Comparison of ENCODE assay signal across 8 mouse cellular contexts in the genomic region with DNA sequence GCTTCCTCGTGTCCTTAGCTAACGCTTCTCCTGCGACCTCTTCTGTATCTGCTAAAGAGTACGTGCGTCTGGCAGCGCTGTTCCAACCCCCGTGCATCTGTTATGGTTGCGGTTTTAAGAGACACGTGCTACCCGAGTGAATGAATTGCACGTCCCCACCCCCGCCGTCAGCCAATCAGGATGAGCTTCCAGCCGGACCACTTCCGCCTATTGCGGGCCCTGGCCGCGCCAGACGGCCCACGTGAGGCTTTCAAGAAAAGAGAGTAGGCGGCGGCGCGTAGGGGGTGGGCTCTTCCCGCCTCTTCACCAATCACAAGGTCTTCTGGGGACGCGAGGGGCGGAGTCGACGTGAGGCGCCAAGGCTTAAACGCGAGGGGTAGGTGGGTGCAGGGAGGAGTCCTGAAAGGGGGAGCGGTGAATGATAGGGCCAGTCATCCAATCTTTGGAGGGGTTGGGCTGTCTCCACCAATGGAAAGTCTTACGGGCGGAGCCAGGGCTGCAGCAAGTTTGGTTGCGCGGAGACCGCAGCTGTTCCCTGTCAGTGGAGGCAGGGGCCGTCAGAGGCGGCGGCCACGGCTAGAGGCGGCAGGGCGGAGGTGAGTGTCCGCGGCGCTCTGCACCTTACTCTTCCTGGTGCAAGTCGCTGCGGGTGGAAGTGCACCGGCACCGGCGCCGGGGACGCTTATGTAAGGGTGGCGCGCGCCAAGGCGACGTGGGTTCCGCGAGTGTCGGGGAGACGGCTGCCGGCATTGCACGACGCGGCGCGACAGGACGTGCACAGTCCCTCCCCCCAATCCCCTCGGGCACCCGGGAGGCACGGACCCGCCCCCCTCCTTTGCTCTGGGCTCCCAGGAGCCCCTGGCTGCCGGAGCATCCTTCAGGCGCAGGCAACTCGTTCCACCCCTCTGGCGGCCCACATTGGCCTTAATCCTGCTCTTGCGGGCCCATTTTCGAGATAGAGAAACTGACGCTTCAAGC. TPM values are rescaled to one million over a fixed set of nuclear protein-coding genes. Genes with fewer than 3 reads are reported as not detected.
DNase-seq lines count a peak whose midpoint lies in the region; ATAC-seq and TF ChIP-seq lines count a peak whose summit lies in the region.

A gene (plus strand): TSS at position 487 of the 978 bp plus-strand sequence.

- H3K4me3 ChIP-seq in ES-E14 (ENCODE audit: insufficient read depth in 1 of 2, low read depth in 1 of 2, low read length in 2 of 2, poor library complexity in 1 of 2, severe bottlenecking in 1 of 2), result peak within 1 kb of the TSS; percentile 73 to 87
- peak within 1 kb of the TSS; percentile 72 for H3K4me3 ChIP-seq in forebrain, embryonic 15.5 days
- peak within 1 kb of the TSS; percentile 85 for H3K4me3 ChIP-seq in lung, adult 2 months (replicated peaks; ENCODE audit: extremely low read depth, low read depth, low read length)

- H3K4me2 ChIP-seq in forebrain, embryonic 15.5 days (replicated peaks), result peak within 1 kb of the TSS; percentile 83

- under 1% methylated on average over 81 of the region's 82 CpGs for WGBS in forebrain, embryonic 15.5 days
- under 1% methylated on average over 82 of the region's 82 CpGs for WGBS in lung, adult 2 months

- no peak for TF ChIP-seq CTCF in lung, adult 2 months (IDR thresholded peaks at IDR 0.05; ENCODE audit: insufficient read depth, low read length)

- peak; percentile 100 for ATAC-seq in forebrain, embryonic 15.5 days (replicated peaks)
- peak; percentile 91 for ATAC-seq in neutrophil, adult 5-6 weeks (ENCODE audit: extremely low read depth, insufficient number of reproducible peaks, low FRiP score, poor library complexity, severe bottlenecking)

- no peaks in the 10 kb centered on the region for H3K36me3 ChIP-seq in ES-E14 (ENCODE audit: control insufficient read depth, insufficient read depth, low read length, poor library complexity, severe bottlenecking)
- no peaks in the 10 kb centered on the region for H3K36me3 ChIP-seq in forebrain, embryonic 15.5 days

- DNase-seq in ES-E14 (ENCODE audit: low read depth, low spot score), result peak; percentile 100
- peak; percentile 100 for DNase-seq in cerebellum, adult 11-12 months
- DNase-seq in heart, postnatal 25 days (ENCODE audit: low spot score), result peak; percentile 99
- DNase-seq in layer of hippocampus, adult 18-20 months (ENCODE audit: low spot score in 2 of 2), result peak; percentile 99
- DNase-seq in lung, adult 2 months, result peak; percentile 99
- peak; percentile 97 to 98 for DNase-seq in thymus, adult 18-20 months

- 0 out of 2 replicates have a peak, but pooled peaks cover 8% of the 10 kb centered on the region for H3K27me3 ChIP-seq in forebrain, embryonic 15.5 days

- in situ Hi-C loops in ES-E14 (cut with MboI; ENCODE audit: low sequenced_read_pairs in 2 of 2, unreplicated experiment in 2 of 2), result no loop called here

- intact Hi-C loops in heart, postnatal 25 days (cut with DNase I), result no loop called here

- no peaks in the 10 kb centered on the region for H3K9me3 ChIP-seq in ES-E14 (ENCODE audit: control insufficient read depth, insufficient read depth, low read depth, low read length)
- no peaks in the 10 kb centered on the region for H3K9me3 ChIP-seq in forebrain, embryonic 15.5 days

- peak; percentile 83 for TF ChIP-seq POLR2A in lung, adult 2 months (IDR thresholded peaks at IDR 0.05; ENCODE audit: borderline replicate concordance, extremely low read depth, low read depth, low read length)

- no peak within 1 kb of the TSS for H3K27ac ChIP-seq in ES-E14 (ENCODE audit: insufficient read depth, low read depth, low read length, poor library complexity, severe bottlenecking)
- peak within 1 kb of the TSS; percentile 52; the same call in 1 of the 2 replicates for H3K27ac ChIP-seq in forebrain, embryonic 15.5 days (replicated peaks)

- H3K4me1 ChIP-seq in ES-E14 (ENCODE audit: control insufficient read depth in 2 of 2, insufficient read depth in 2 of 2, low read length in 2 of 2, poor library complexity in 1 of 2), result 0 out of 4 replicates have a peak, but pooled peaks cover 0 to 2% of the 10 kb centered on the region in 2 experiments
- H3K4me1 ChIP-seq in forebrain, embryonic 15.5 days, result peaks cover 12% of the 10 kb centered on the region
- H3K4me1 ChIP-seq in lung, adult 2 months (ENCODE audit: control insufficient read depth, insufficient read depth, low read length), result peaks cover 4% of the 10 kb centered on the region

- H3K9ac ChIP-seq in ES-E14 (ENCODE audit: insufficient read depth, low read depth, low read length, poor library complexity, severe bottlenecking), result peak within 1 kb of the TSS; percentile 67
- H3K9ac ChIP-seq in forebrain, embryonic 15.5 days (replicated peaks), result peak within 1 kb of the TSS; percentile 56

TF ChIP-seq in ES-E14, 5 proteins besides CTCF, POLR2A, EP300 and RAD21:
- TF ChIP-seq ZC3H11A (IDR thresholded peaks at IDR 0.05; ENCODE audit: borderline replicate concordance, low read depth, low read length) (no peak), CHD2 (IDR thresholded peaks at IDR 0.05; ENCODE audit: low read depth, low read length) (peak; percentile 83), ZNF384 (IDR thresholded peaks at IDR 0.05; ENCODE audit: low read depth, low read length) (no peak), MAFK (IDR thresholded peaks at IDR 0.05; ENCODE audit: insufficient read depth, low read depth, low read length) (no peak), HCFC1 (IDR thresholded peaks at IDR 0.05; ENCODE audit: borderline replicate concordance, insufficient read depth, low read length) (peak; percentile 37; the same call in 1 of the 2 replicates)

RNA-seq across cellular contexts. Expression of the gene that starts here (rescaled TPM):
- 35.6 and 44.6 TPM in 2 replicates for total RNA-seq in ES-E14 (2012; rRNA removed)
- polyA plus RNA-seq in forebrain, embryonic 15.5 days (2015; fragmentation: Nextera tagmentation; extraction: Ambion mirVana), result 26.8 and 28.4 TPM in 2 replicates
- 10 to 100 TPM; 30.9 to 36.8 TPM for total RNA-seq in heart, postnatal 25 days (2021)
- 10 to 100 TPM; 66.2 to 67.1 TPM for total RNA-seq in layer of hippocampus, adult 18-20 months (2021)
- 52.7 and 62.6 TPM in 2 replicates for polyA plus RNA-seq in lung, adult 2 months (2012; rRNA removed)
- total RNA-seq in neutrophil, adult 5-6 weeks (2017), result 0.35 and 2.2 TPM in 2 replicates
